Mouse (Mus musculus) CH12.LX (cell line): Measurements from ENCODE around the gene Uhrf1bp1l. TPM values are rescaled to one million over a fixed set of nuclear protein-coding genes. Genes with fewer than 3 reads are reported as not detected.

Source experiments
- DNase-seq: peaks from one replicate; pipeline ENCODE4 v3.0.0-alpha.2; 2013; ENCODE audit errors: extremely low read depth
- H3K27ac ChIP-seq: 2 replicates; pipeline ENCODE4 v1.5.1; 2012; ENCODE audit warnings: low read depth, mild to moderate bottlenecking, control low read depth, moderate library complexity; ENCODE audit not compliant: insufficient read depth
- H3K27me3 ChIP-seq: replicated peaks from 2 replicates; pipeline ENCODE3; 2012; ENCODE audit warnings: inconsistent platforms
- H3K36me3 ChIP-seq, 2 experiments: replicated peaks in 1 of 2; 2 replicates each; pipeline versions ENCODE3 to v1.6.1; 2012; ENCODE audit warnings: inconsistent platforms in 1 of 2, low read length in 1 of 2, mild to moderate bottlenecking in 1 of 2, mixed read lengths in 1 of 2, moderate library complexity in 1 of 2; ENCODE audit not compliant: control insufficient read depth in 1 of 2, insufficient read depth in 1 of 2
- H3K4me1 ChIP-seq, 2 experiments: 2 replicates each; pipeline ENCODE4 v1.6.1; 2012; ENCODE audit warnings: inconsistent platforms in 1 of 2, moderate library complexity in 1 of 2; ENCODE audit not compliant: insufficient read depth in 2 of 2, control insufficient read depth in 1 of 2
- H3K4me2 ChIP-seq: 2 replicates; pipeline ENCODE4 v1.6.1; 2012; ENCODE audit warnings: low read depth, mild to moderate bottlenecking, control low read depth; ENCODE audit not compliant: poor library complexity, insufficient read depth, severe bottlenecking
- H3K4me3 ChIP-seq, 3 experiments: fragments of 150-350 bp in 1 of 3; sonication (generic) in 1 of 3; replicated peaks in 1 of 3; 2 replicates each; pipeline versions ENCODE3 to v1.5.1; 2011 to 2012; ENCODE audit warnings: low read depth in 2 of 3, low read length in 2 of 3, mild to moderate bottlenecking in 2 of 3, moderate library complexity in 2 of 3, control low read depth in 1 of 3, improper control_type of control experiment in 1 of 3, inconsistent platforms in 1 of 3, mixed read lengths in 1 of 3; ENCODE audit not compliant: poor library complexity in 1 of 3
- H3K79me2 ChIP-seq: replicated peaks from 2 replicates; pipeline ENCODE4 v1.6.1; 2012; ENCODE audit warnings: mild to moderate bottlenecking, moderate library complexity; ENCODE audit not compliant: control insufficient read depth, poor library complexity, insufficient read depth, severe bottlenecking; ENCODE audit errors: extremely low read depth
- H3K9ac ChIP-seq: 2 replicates; pipeline ENCODE4 v1.6.1; 2012; ENCODE audit warnings: low read depth, mild to moderate bottlenecking, control low read depth, moderate library complexity; ENCODE audit not compliant: insufficient read depth
- H3K9me3 ChIP-seq: replicated peaks from 2 replicates; pipeline ENCODE3; 2012; ENCODE audit warnings: low read length, inconsistent platforms, mixed read lengths
- CHD1 ChIP-seq: IDR thresholded peaks from 2 replicates; pipeline ENCODE4 v1.6.1; 2012; ENCODE audit warnings: low read depth, low read length, improper control_type of control experiment, inconsistent platforms
- ELF1 ChIP-seq: IDR thresholded peaks from 2 replicates; pipeline ENCODE4 v1.6.1; 2014; ENCODE audit warnings: low read depth, mild to moderate bottlenecking, inconsistent platforms, low read length, improper control_type of control experiment
- GABPA ChIP-seq: IDR thresholded peaks from 2 replicates; pipeline ENCODE4 v1.6.1; 2012; ENCODE audit warnings: low read depth, low read length, improper control_type of control experiment, inconsistent platforms; ENCODE audit not compliant: insufficient replicate concordance
- HCFC1 ChIP-seq: IDR thresholded peaks from 2 replicates; pipeline ENCODE4 v1.6.1; 2012; ENCODE audit warnings: low read depth, mild to moderate bottlenecking, inconsistent platforms, low read length, improper control_type of control experiment
- JUN ChIP-seq: IDR thresholded peaks from 2 replicates; pipeline ENCODE4 v1.6.1; 2011; ENCODE audit warnings: low read depth, mild to moderate bottlenecking, low read length, improper control_type of control experiment, moderate library complexity; ENCODE audit not compliant: insufficient read depth
- JUND ChIP-seq: conservative IDR thresholded peaks from 2 replicates; pipeline ENCODE4 v1.6.1; 2011; ENCODE audit warnings: low read depth, low read length, improper control_type of control experiment
- KAT2A ChIP-seq: IDR thresholded peaks from 2 replicates; pipeline ENCODE4 v1.6.1; 2012; ENCODE audit warnings: low read length, improper control_type of control experiment, inconsistent platforms; ENCODE audit not compliant: insufficient replicate concordance
- MAX ChIP-seq: IDR thresholded peaks from 2 replicates; pipeline ENCODE4 v1.6.1; 2011; ENCODE audit warnings: low read length, improper control_type of control experiment
- MAZ ChIP-seq: IDR thresholded peaks from 2 replicates; pipeline ENCODE4 v1.6.1; 2012; ENCODE audit warnings: low read depth, mild to moderate bottlenecking, inconsistent platforms, low read length, improper control_type of control experiment, moderate library complexity
- MXI1 ChIP-seq: IDR thresholded peaks from 2 replicates; pipeline ENCODE4 v1.6.1; 2011; ENCODE audit warnings: mild to moderate bottlenecking, low read depth, low read length, improper control_type of control experiment
- MYC ChIP-seq: IDR thresholded peaks from 2 replicates; pipeline ENCODE4 v1.6.1; 2011; ENCODE audit warnings: low read depth, mild to moderate bottlenecking, improper control_type of control experiment, low read length
- NRF1 ChIP-seq: IDR thresholded peaks from 2 replicates; pipeline ENCODE4 v1.6.1; 2014; ENCODE audit warnings: low read depth, mild to moderate bottlenecking, inconsistent platforms, low read length, improper control_type of control experiment, moderate library complexity
- PAX5 ChIP-seq: IDR thresholded peaks from 2 replicates; pipeline ENCODE4 v1.6.1; 2012; ENCODE audit warnings: low read length, inconsistent platforms, mixed read lengths
- RAD21 ChIP-seq: IDR thresholded peaks from 2 replicates; pipeline ENCODE4 v1.6.1; 2011; ENCODE audit warnings: low read depth, mild to moderate bottlenecking, low read length, improper control_type of control experiment, moderate library complexity
- RCOR1 ChIP-seq: conservative IDR thresholded peaks from 2 replicates; pipeline ENCODE4 v1.6.1; 2012; ENCODE audit warnings: low read depth, mild to moderate bottlenecking, inconsistent platforms, low read length, improper control_type of control experiment
- SMC3 ChIP-seq: IDR thresholded peaks from 2 replicates; pipeline ENCODE4 v1.6.1; 2011; ENCODE audit warnings: low read depth, low read length, improper control_type of control experiment
- TBP ChIP-seq: conservative IDR thresholded peaks from 2 replicates; pipeline ENCODE4 v1.6.1; 2011; ENCODE audit warnings: low read depth, low read length, improper control_type of control experiment
- TCF12 ChIP-seq: IDR thresholded peaks from 2 replicates; pipeline ENCODE4 v1.6.1; 2014; ENCODE audit warnings: low read depth, mild to moderate bottlenecking, inconsistent platforms, low read length, improper control_type of control experiment
- UBTF ChIP-seq: IDR thresholded peaks from 2 replicates; pipeline ENCODE4 v1.6.1; 2012; ENCODE audit warnings: low read depth, mild to moderate bottlenecking, inconsistent platforms, low read length, improper control_type of control experiment, moderate library complexity
- USF1 ChIP-seq: IDR thresholded peaks from 2 replicates; pipeline ENCODE4 v1.6.1; 2014; ENCODE audit warnings: low read depth, mild to moderate bottlenecking, inconsistent platforms, low read length, improper control_type of control experiment
- USF2 ChIP-seq: conservative IDR thresholded peaks from 2 replicates; pipeline ENCODE4 v1.6.1; 2011; ENCODE audit warnings: low read depth, low read length, improper control_type of control experiment
- ZC3H11A ChIP-seq: IDR thresholded peaks from 2 replicates; pipeline ENCODE4 v1.6.1; 2012; ENCODE audit warnings: low read depth, mild to moderate bottlenecking, inconsistent platforms, low read length, improper control_type of control experiment
- ZKSCAN1 ChIP-seq: IDR thresholded peaks from 2 replicates; pipeline ENCODE4 v1.6.1; 2012; ENCODE audit warnings: low read depth, inconsistent platforms, low read length, improper control_type of control experiment, borderline replicate concordance
- ZMIZ1 ChIP-seq: IDR thresholded peaks from 2 replicates; pipeline ENCODE4 v1.6.1; 2012; ENCODE audit warnings: low read depth, mild to moderate bottlenecking, inconsistent platforms, low read length, improper control_type of control experiment
- ZNF384 ChIP-seq: IDR thresholded peaks from 2 replicates; pipeline ENCODE4 v1.6.1; 2012; ENCODE audit warnings: low read depth, low read length, improper control_type of control experiment, inconsistent platforms
- dilution Hi-C: fragments of 300-500 bp; cut with MboI; formaldehyde crosslinking; loops from 2 replicates; pipeline ENCODE4 v1.14.3; 2020; ENCODE audit warnings: low sequenced_read_pairs; ENCODE audit not compliant: extremely low pct_unique_long_range_greater_than_20kb, extremely low pct_ligation_motif_present
- in situ Hi-C: fragments of 300-500 bp; cut with MboI; formaldehyde crosslinking; loops from 3 replicates; pipeline ENCODE4 v1.14.3; 2019; ENCODE audit warnings: low sequenced_read_pairs, low pct_ligation_motif_present, low pct_unique_long_range_greater_than_20kb, mixed read lengths
- polyA plus RNA-seq: library from polyadenylated mRNA; unstranded; fragments of >175 nt; gene quantifications from 2 replicates; pipeline ENCODE4 v1.2.1, GENCODE M21; 2012; ENCODE audit warnings: low read depth; ENCODE audit not compliant: insufficient read length
- total RNA-seq, 2 experiments: library from RNA; depleted of rRNA; stranded (reverse); fragments of 300-350 nt in 1 of 2; fragments of >200 nt in 1 of 2; gene quantifications; 2 replicates each; pipeline ENCODE4 v1.2.3; 2012 to 2014

Uhrf1bp1l gene
- total and polyA plus RNA-seq, 3 experiments, result 18.8 to 40.1 (median 27.9) TPM

GRCm38 (mm10) chr10:89738395-89738794, 6.4 kb upstream of the Uhrf1bp1l start:
- no peak overlapping the region for H3K9ac ChIP-seq
- TF ChIP-seq JUN, result no peak
- no peak for TF ChIP-seq KAT2A
- no peak for TF ChIP-seq ZMIZ1
- TF ChIP-seq GABPA, result no peak
- no peak for TF ChIP-seq ZNF384
- no peak for TF ChIP-seq USF1
- no peak for TF ChIP-seq MAX
- no peak for TF ChIP-seq HCFC1
- no peak for TF ChIP-seq USF2
- no peak for TF ChIP-seq JUND
- no peak for TF ChIP-seq UBTF
- TF ChIP-seq ZKSCAN1, result no peak
- no peak for TF ChIP-seq MYC
- TF ChIP-seq MAZ, result no peak
- no peak for TF ChIP-seq RAD21
- TF ChIP-seq PAX5, result no peak
- no peak for TF ChIP-seq MXI1
- no peak for TF ChIP-seq ZC3H11A
- TF ChIP-seq TBP, result no peak
- TF ChIP-seq ELF1, result no peak
- TF ChIP-seq, all 38 proteins: peak for 0
- Histone ChIP-seq H3K4me2 (no peak overlapping the region), H3K9me3 (no peaks in the 10 kb centered on the region), H3K27ac (no peak overlapping the region), H3K79me2 (no peaks in the 10 kb centered on the region), H3K4me1 (peaks cover 2 to 8% of the 10 kb centered on the region in 2 experiments; a peak in 2 of 4 replicates), H3K27me3 (peaks cover 3% of the 10 kb centered on the region), H3K36me3 (no peaks in the 10 kb centered on the region), H3K4me3 (no peak overlapping the region)
- dilution Hi-C loops (no loop called here), in situ Hi-C loops (no loop called here)
- DNase-seq, result no peak

- H3K4me3 ChIP-seq, result no peak overlapping the region
- no peak for DNase-seq
- H3K9me3 ChIP-seq, result no peaks in the 10 kb centered on the region
- no peaks in the 10 kb centered on the region for H3K36me3 ChIP-seq
- peak overlapping the region; percentile 5; the same call in 1 of the 2 replicates for H3K4me2 ChIP-seq
- H3K27ac ChIP-seq, result no peak overlapping the region
- H3K4me1 ChIP-seq, result peaks cover 2 to 12% of the 10 kb centered on the region in 2 experiments; a peak in 2 of 4 replicates
- in situ Hi-C loops (no loop called here), dilution Hi-C loops (no loop called here)
- no peak overlapping the region for H3K9ac ChIP-seq
- peaks cover 3% of the 10 kb centered on the region for H3K27me3 ChIP-seq
- no peak for TF ChIP-seq CHD1
- no peak for TF ChIP-seq KAT2A
- TF ChIP-seq TCF12, result no peak
- no peak for TF ChIP-seq TBP
- TF ChIP-seq NRF1, result no peak
- TF ChIP-seq RAD21, result no peak
- TF ChIP-seq SMC3, result no peak
- no peak for TF ChIP-seq RCOR1
- no peaks in the 10 kb centered on the region for H3K79me2 ChIP-seq
Observed at GRCm38 (mm10) chr10:89739703-89740102, 5.1 kb upstream of the Uhrf1bp1l start.
